Mouse (Mus musculus) 416B (cell line): ENCODE data around the gene Tubb2b.

Source experiments
- DNase-seq: peaks from one replicate; pipeline ENCODE4 v3.0.0; 2011; ENCODE audit warnings: low read depth

Tubb2b gene

GRCm38 (mm10) chr13:34106999-34107398 lies 23.3 kb downstream of the Tubb2b start:
- no peak for DNase-seq

- DNase-seq: no peak
Measured at GRCm38 (mm10) chr13:34106256-34106655, 24.0 kb downstream of the Tubb2b start.

- DNase-seq: no peak
Measured at GRCm38 (mm10) chr13:34105364-34105763, 24.9 kb downstream of the Tubb2b start.

GRCm38 (mm10) chr13:34101908-34102307 lies 28.4 kb downstream of the Tubb2b start:
- peak; percentile 70 for DNase-seq

GRCm38 (mm10) chr13:34101247-34101646 lies 29.0 kb downstream of the Tubb2b start:
- DNase-seq: no peak

- DNase-seq: no peak
Measured at GRCm38 (mm10) chr13:34100733-34101132, 29.5 kb downstream of the Tubb2b start.

GRCm38 (mm10) chr13:34097086-34097485 lies 33.2 kb downstream of the Tubb2b start:
- no peak for DNase-seq

- no peak for DNase-seq
Measured at GRCm38 (mm10) chr13:34096455-34096854, 33.8 kb downstream of the Tubb2b start.

GRCm38 (mm10) chr13:34095542-34096435 lies 34.5 kb downstream of the Tubb2b start:
- DNase-seq: no peak

GRCm38 (mm10) chr13:34089358-34089757 lies 40.9 kb downstream of the Tubb2b start:
- no peak for DNase-seq

GRCm38 (mm10) chr13:34088871-34089288 lies 41.4 kb downstream of the Tubb2b start:
- no peak for DNase-seq

- peak; percentile 63 for DNase-seq
Measured at GRCm38 (mm10) chr13:34088201-34088649, 42.0 kb downstream of the Tubb2b start.

GRCm38 (mm10) chr13:34087052-34087812 lies 43.0 kb downstream of the Tubb2b start:
- no peak for DNase-seq

GRCm38 (mm10) chr13:34084026-34084750 lies 46.1 kb downstream of the Tubb2b start:
- no peak for DNase-seq

- no peak for DNase-seq
Measured at GRCm38 (mm10) chr13:34081926-34082325, 48.3 kb downstream of the Tubb2b start.

GRCm38 (mm10) chr13:34079801-34080200 lies 50.5 kb downstream of the Tubb2b start:
- DNase-seq: no peak

- no peak for DNase-seq
Measured at GRCm38 (mm10) chr13:34078500-34079280, 51.6 kb downstream of the Tubb2b start.

- no peak for DNase-seq
Measured at GRCm38 (mm10) chr13:34077492-34078271, 52.6 kb downstream of the Tubb2b start, which contains the start of gene Tubb2a. Gene Tubb2a (minus strand): TSS chr13:34078007.
